Comparison of ENCODE assay signal across 8 mouse cellular contexts in the genomic region with DNA sequence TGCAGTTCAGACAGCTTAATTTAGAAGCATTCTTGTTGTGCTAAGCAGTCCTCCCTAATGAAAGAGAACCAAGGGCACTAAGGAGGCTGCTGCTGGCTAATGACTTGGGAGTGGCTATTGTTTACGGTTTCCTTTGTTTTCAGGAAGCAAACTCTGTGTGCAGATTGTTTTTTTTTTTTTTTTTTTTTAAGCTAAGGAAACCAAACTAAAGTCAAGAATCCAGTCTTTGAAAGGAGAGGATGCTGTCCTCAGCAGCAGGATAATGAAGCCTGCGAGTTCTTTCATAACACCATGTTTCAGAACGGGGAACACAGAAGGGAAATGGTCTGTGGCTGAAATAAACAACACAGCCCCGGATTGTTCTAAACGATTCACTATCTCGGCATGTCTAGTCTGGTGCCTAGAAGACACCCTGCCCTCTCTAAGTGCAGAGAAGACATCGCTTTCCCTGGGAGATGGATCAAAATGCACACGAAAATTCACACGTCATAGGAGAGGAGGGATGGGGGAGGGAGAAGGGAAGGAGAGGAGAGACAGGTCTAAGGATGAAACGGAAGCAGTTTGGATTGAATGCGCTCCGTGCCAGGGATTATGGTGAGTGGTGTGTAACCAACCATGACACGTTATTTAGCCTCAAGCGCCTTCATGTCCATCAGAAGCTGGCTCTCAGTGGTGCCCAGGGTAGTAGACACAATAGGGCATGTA.
DNase-seq lines count a peak whose midpoint lies in the region; ATAC-seq and TF ChIP-seq lines count a peak whose summit lies in the region.

No protein-coding gene starts in this region.

- H3K9me3 ChIP-seq in hindbrain, embryonic 11.5 days (ENCODE audit: control insufficient read depth, low read length) = no peaks in the 10 kb centered on the region
- H3K9me3 ChIP-seq in liver, embryonic 13.5 days (replicated peaks) = no peaks in the 10 kb centered on the region

- WGBS in hindbrain, embryonic 11.5 days = 21% methylated on average over 14 of the region's 14 CpGs
- 16% methylated on average over 14 of the region's 14 CpGs for WGBS in liver, embryonic 13.5 days (ENCODE audit: insufficient replicate concordance)

- TF ChIP-seq CTCF in left cerebral cortex, adult 2 months (IDR thresholded peaks at IDR 0.05) = no peak

- intact Hi-C loops in left cerebral cortex, adult 2 months (cut with DNase I) = loop anchor here (5.0 kb wide), 2 partner anchors 58 to 72 kb away; a partner anchor contains a TSS

- H3K4me1 ChIP-seq in hindbrain, embryonic 11.5 days (replicated peaks; ENCODE audit: control insufficient read depth, insufficient read depth, low read length) = no peaks in the 10 kb centered on the region
- no peaks in the 10 kb centered on the region for H3K4me1 ChIP-seq in liver, embryonic 13.5 days (replicated peaks)

- peak in 1 of 2 experiments; percentile 21 for DNase-seq in left cerebral cortex, adult 2 months (ENCODE audit: extremely low spot score in 1 of 2, low spot score in 2 of 2)
- DNase-seq in left cerebral cortex, adult 11 months (ENCODE audit: low spot score) = no peak
- DNase-seq in cerebellum, postnatal 25 days = peak; percentile 41 to 42
- DNase-seq in hindbrain, embryonic 11.5 days (ENCODE audit: low spot score) = peak; percentile 66
- no peak for DNase-seq in liver, embryonic 13.5 days
- peak; percentile 11 for DNase-seq in right cerebral cortex, postnatal 4 days
- DNase-seq in natural killer cell, adult 2 months (ENCODE audit: low spot score in 2 of 2) = no peak

- peak; percentile 71 for ATAC-seq in hindbrain, embryonic 11.5 days (ENCODE audit: low FRiP score)
- no peak for ATAC-seq in liver, embryonic 13.5 days (ENCODE audit: low read depth)
- ATAC-seq in monocyte, adult 5-6 weeks (replicated peaks; ENCODE audit: insufficient number of reproducible peaks, low FRiP score, low TSS enrichment, poor library complexity, severe bottlenecking) = no peak

- no peaks in the 10 kb centered on the region for H3K27me3 ChIP-seq in hindbrain, embryonic 11.5 days (ENCODE audit: control insufficient read depth, insufficient read depth, low read length)
- H3K27me3 ChIP-seq in liver, embryonic 13.5 days = no peaks in the 10 kb centered on the region

- peak overlapping the region; percentile 58 for H3K9ac ChIP-seq in hindbrain, embryonic 11.5 days (ENCODE audit: low read depth, low read length)
- H3K9ac ChIP-seq in liver, embryonic 13.5 days = no peak overlapping the region

- H3K4me2 ChIP-seq in hindbrain, embryonic 11.5 days (replicated peaks; ENCODE audit: low read depth, low read length) = peak overlapping the region; percentile 34
- H3K4me2 ChIP-seq in liver, embryonic 13.5 days = peak overlapping the region; percentile 28; the same call in 1 of the 2 replicates

- H3K36me3 ChIP-seq in hindbrain, embryonic 11.5 days (ENCODE audit: control insufficient read depth, insufficient read depth, low read length) = no peaks in the 10 kb centered on the region
- H3K36me3 ChIP-seq in liver, embryonic 13.5 days = no peaks in the 10 kb centered on the region

- peak overlapping the region; percentile 38 for H3K4me3 ChIP-seq in left cerebral cortex, adult 2 months
- peak overlapping the region; percentile 19 for H3K4me3 ChIP-seq in hindbrain, embryonic 11.5 days (ENCODE audit: low read depth, low read length)
- H3K4me3 ChIP-seq in liver, embryonic 13.5 days (replicated peaks) = no peak overlapping the region

- peak overlapping the region; percentile 73 for H3K27ac ChIP-seq in left cerebral cortex, adult 2 months
- 0 out of 2 replicates have a peak overlapping the region, but pooled peaks have one; percentile 54 for H3K27ac ChIP-seq in hindbrain, embryonic 11.5 days (ENCODE audit: low read depth, low read length)
- H3K27ac ChIP-seq in liver, embryonic 13.5 days = no peak overlapping the region

Comparison
In these comparisons a context has a peak if more than half of its experiments do, and no peak if none do; other contexts are left out.
1. DNase-seq: peak in cerebellum, postnatal 25 days (2 of 2), hindbrain, embryonic 11.5 days (single experiment) and right cerebral cortex, postnatal 4 days (single experiment); none in left cerebral cortex, adult 11 months (single experiment), liver, embryonic 13.5 days (single experiment) and natural killer cell, adult 2 months (0 of 2).